22 mouse cellular contexts compared by ENCODE assay signal in the genomic region with DNA sequence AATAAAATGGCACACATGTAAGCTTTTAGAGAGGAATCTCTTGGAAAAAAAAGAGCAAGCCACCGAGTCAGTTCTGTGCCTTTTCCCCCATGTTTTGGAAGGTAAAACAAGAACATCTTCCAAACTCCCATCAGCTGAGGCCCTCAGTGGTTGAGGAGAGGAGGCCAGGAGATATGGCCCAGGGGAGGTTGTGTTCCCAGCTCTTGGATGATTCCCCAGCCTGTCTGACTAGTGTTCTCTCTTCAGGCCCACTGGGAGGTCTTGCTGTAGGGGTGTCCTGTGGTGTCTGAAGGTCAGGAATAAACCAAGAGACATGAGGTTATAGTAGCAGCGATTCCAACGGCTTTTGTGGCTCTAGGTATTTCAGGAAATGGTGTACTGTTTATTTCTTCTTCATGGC.
A peak's percentile ranks its signal among the peaks of the same experiment; 100 is the strongest.
DNase-seq lines count a peak whose midpoint lies in the region; ATAC-seq lines count a peak whose summit lies in the region.
"Had no signal": no experiment of that assay in that cellular context is flagged by ENCODE, and none has a peak within 500 bp of the region (broad histone marks: within the 10 kb centered on the region; RNA-seq: fewer than 3 reads in every experiment).

No protein-coding gene starts in this region.

- H3K9me3 ChIP-seq in embryonic facial prominence, embryonic 12.5 days = no peaks in the 10 kb centered on the region
- H3K9me3 ChIP-seq in embryonic facial prominence, embryonic 10.5 days = no peaks in the 10 kb centered on the region
- no peaks in the 10 kb centered on the region for H3K9me3 ChIP-seq in limb, embryonic 10.5 days (replicated peaks)
- H3K9me3 ChIP-seq: forebrain, embryonic 10.5 days; forebrain, embryonic 15.5 days; hindbrain, embryonic 15.5 days had no signal

- no peak overlapping the region for H3K4me3 ChIP-seq in embryonic facial prominence, embryonic 12.5 days
- H3K4me3 ChIP-seq in embryonic facial prominence, embryonic 10.5 days = no peak overlapping the region
- no peak overlapping the region for H3K4me3 ChIP-seq in limb, embryonic 10.5 days
- H3K4me3 ChIP-seq: erythroblast, embryonic 14.5 days; forebrain, embryonic 10.5 days; forebrain, embryonic 15.5 days; hindbrain, embryonic 15.5 days had no signal

- WGBS in embryonic facial prominence, embryonic 12.5 days = 68% methylated on average over 3 of the region's 3 CpGs
- WGBS in embryonic facial prominence, embryonic 10.5 days = 82% methylated on average over 3 of the region's 3 CpGs
- 87% methylated on average over 3 of the region's 3 CpGs for WGBS in limb, embryonic 10.5 days

- 0 out of 2 replicates have a peak, but pooled peaks cover 10% of the 10 kb centered on the region for H3K4me1 ChIP-seq in embryonic facial prominence, embryonic 12.5 days
- H3K4me1 ChIP-seq in embryonic facial prominence, embryonic 10.5 days = no peaks in the 10 kb centered on the region
- no peaks in the 10 kb centered on the region for H3K4me1 ChIP-seq in limb, embryonic 10.5 days
- H3K4me1 ChIP-seq: forebrain, embryonic 15.5 days; hindbrain, embryonic 15.5 days had no signal

- H3K9ac ChIP-seq in embryonic facial prominence, embryonic 12.5 days = no peak overlapping the region
- H3K9ac ChIP-seq: forebrain, embryonic 15.5 days; hindbrain, embryonic 15.5 days had no signal

- no peaks in the 10 kb centered on the region for H3K36me3 ChIP-seq in embryonic facial prominence, embryonic 12.5 days
- no peaks in the 10 kb centered on the region for H3K36me3 ChIP-seq in embryonic facial prominence, embryonic 10.5 days (replicated peaks)
- H3K36me3 ChIP-seq in limb, embryonic 10.5 days = no peaks in the 10 kb centered on the region
- H3K36me3 ChIP-seq: forebrain, embryonic 10.5 days; forebrain, embryonic 15.5 days; G1E; hindbrain, embryonic 15.5 days had no signal

- no peaks in the 10 kb centered on the region for H3K27me3 ChIP-seq in embryonic facial prominence, embryonic 12.5 days
- H3K27me3 ChIP-seq in embryonic facial prominence, embryonic 10.5 days (replicated peaks; ENCODE audit: low read depth, poor library complexity, severe bottlenecking) = no peaks in the 10 kb centered on the region
- H3K27me3 ChIP-seq in limb, embryonic 10.5 days (ENCODE audit: low read depth, poor library complexity, severe bottlenecking) = no peaks in the 10 kb centered on the region
- H3K27me3 ChIP-seq: forebrain, embryonic 15.5 days; hindbrain, embryonic 15.5 days had no signal

- H3K4me2 ChIP-seq in embryonic facial prominence, embryonic 12.5 days (replicated peaks) = no peak overlapping the region
- H3K4me2 ChIP-seq: forebrain, embryonic 15.5 days; hindbrain, embryonic 15.5 days had no signal

- peak overlapping the region; percentile 77 for H3K27ac ChIP-seq in embryonic facial prominence, embryonic 12.5 days
- H3K27ac ChIP-seq in embryonic facial prominence, embryonic 10.5 days (replicated peaks) = no peak overlapping the region; the same call in 1 of the 2 replicates
- no peak overlapping the region for H3K27ac ChIP-seq in limb, embryonic 10.5 days
- H3K27ac ChIP-seq: forebrain, embryonic 10.5 days; forebrain, embryonic 15.5 days; hindbrain, embryonic 15.5 days had no signal

- ATAC-seq in embryonic facial prominence, embryonic 12.5 days (ENCODE audit: insufficient number of reproducible peaks, insufficient read depth, low FRiP score, low TSS enrichment) = no peak
- ATAC-seq: CD4-positive, CD25-positive, alpha-beta regulatory T cell, adult 4 months; forebrain, embryonic 15.5 days; intestine, embryonic 16.5 days had no signal

- DNase-seq in embryonic facial prominence, embryonic 10.5 days (ENCODE audit: low spot score) = no peak
- DNase-seq in heart, adult 11 months = peak; percentile 96
- no peak for DNase-seq in heart, postnatal 4 days
- peak; percentile 32 for DNase-seq in testis, postnatal 14 days (ENCODE audit: low spot score)
- DNase-seq in testis, postnatal 10 days (ENCODE audit: low spot score) = no peak
- DNase-seq in limb, embryonic 10.5 days (ENCODE audit: low spot score) = peak; percentile 19
- no peak for DNase-seq in frontal cortex, postnatal 36 days (ENCODE audit: low spot score in 2 of 2)
- DNase-seq: adrenal gland, adult 8-10 months; adrenal gland, postnatal 36 days; B cell, adult 2 months; cerebellum, adult 2 months; cerebellum, postnatal 10 days; heart, postnatal 10 days; kidney, adult 8-10 months had no signal

Comparison
In these comparisons a context has a peak if more than half of its experiments do, and no peak if none do; other contexts are left out.
1. DNase-seq: peak in heart, adult 11 months (single experiment), testis, postnatal 14 days (single experiment) and limb, embryonic 10.5 days (single experiment); none in embryonic facial prominence, embryonic 10.5 days (single experiment), heart, postnatal 4 days (single experiment), testis, postnatal 10 days (single experiment) and frontal cortex, postnatal 36 days (0 of 2).